16 mouse cellular contexts compared by ENCODE assay signal in the genomic region with DNA sequence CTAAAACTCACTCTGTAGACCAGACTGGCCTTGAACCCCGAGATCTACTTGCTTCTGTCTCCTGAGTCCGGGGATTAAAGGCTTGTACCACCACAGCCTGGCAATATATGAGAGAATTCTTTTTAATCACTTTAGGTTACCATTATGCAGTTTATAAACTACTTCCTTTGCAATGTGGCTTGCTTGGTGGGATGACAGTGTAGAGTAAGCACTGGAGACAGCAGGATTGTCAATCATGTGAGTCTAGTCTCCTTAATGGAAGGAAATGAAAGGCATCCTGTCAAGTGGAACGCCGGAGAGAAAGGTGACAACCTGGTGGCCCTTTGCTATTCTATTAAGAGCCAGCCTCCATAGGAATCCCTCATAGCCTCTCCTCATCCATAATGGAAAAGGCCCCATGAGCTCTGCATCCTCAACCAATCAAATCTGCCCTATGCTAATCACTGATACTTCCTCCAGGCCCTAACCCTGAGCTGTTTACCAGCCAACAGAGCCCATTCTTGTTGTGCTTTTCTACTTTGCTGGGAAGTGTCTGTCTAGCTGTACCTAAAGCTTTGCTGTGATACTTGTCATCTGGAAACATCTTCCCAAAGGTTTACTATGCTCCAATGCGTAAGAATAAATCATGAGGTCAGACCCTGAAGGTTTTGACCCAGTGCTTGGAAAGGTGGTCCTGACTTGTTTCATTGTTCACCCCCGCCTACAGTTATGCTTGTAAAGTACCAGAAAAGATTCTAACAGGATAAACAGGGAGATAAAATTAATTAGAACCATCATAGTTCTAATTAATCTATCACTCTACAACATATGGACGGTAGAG.
A peak's percentile ranks its signal among the peaks of the same experiment; 100 is the strongest.
DNase-seq lines count a peak whose midpoint lies in the region; ATAC-seq and TF ChIP-seq lines count a peak whose summit lies in the region.
"Had no signal": no experiment of that assay in that cellular context is flagged by ENCODE, and none has a peak within 500 bp of the region (broad histone marks: within the 10 kb centered on the region; RNA-seq: fewer than 3 reads in every experiment).

No protein-coding gene starts in this region.

- TF ChIP-seq POLR2A in kidney, adult 2 months (IDR thresholded peaks at IDR 0.05; ENCODE audit: low read depth, low read length): no peak

- H3K9ac ChIP-seq in forebrain, embryonic 11.5 days (ENCODE audit: low read length): no peak overlapping the region
- H3K9ac ChIP-seq in kidney, postnatal 0 days (ENCODE audit: low read depth, low read length): no peak overlapping the region
- no peak overlapping the region for H3K9ac ChIP-seq in forebrain, embryonic 15.5 days (replicated peaks)
- H3K9ac ChIP-seq in midbrain, embryonic 16.5 days (ENCODE audit: low read depth, low read length): no peak overlapping the region
- H3K9ac ChIP-seq: heart, embryonic 12.5 days; intestine, embryonic 15.5 days; liver, embryonic 15.5 days had no signal

- H3K4me1 ChIP-seq in forebrain, embryonic 11.5 days (replicated peaks; ENCODE audit: control insufficient read depth, insufficient read depth, low read length): no peaks in the 10 kb centered on the region
- peaks cover 12% of the 10 kb centered on the region for H3K4me1 ChIP-seq in forebrain, embryonic 10.5 days
- no peaks in the 10 kb centered on the region for H3K4me1 ChIP-seq in kidney, postnatal 0 days (replicated peaks; ENCODE audit: insufficient read depth, low read length)
- H3K4me1 ChIP-seq in kidney, adult 2 months (ENCODE audit: control insufficient read depth, insufficient read depth, low read length): no peaks in the 10 kb centered on the region
- peaks cover 3% of the 10 kb centered on the region; the same call in 1 of the 2 replicates for H3K4me1 ChIP-seq in forebrain, embryonic 15.5 days
- H3K4me1 ChIP-seq in midbrain, embryonic 16.5 days (ENCODE audit: control insufficient read depth, insufficient read depth, low read length): no peaks in the 10 kb centered on the region
- H3K4me1 ChIP-seq: heart, embryonic 12.5 days; intestine, embryonic 15.5 days; liver, embryonic 15.5 days; megakaryocyte, embryonic 14.5 days had no signal

- no peaks in the 10 kb centered on the region for H3K27me3 ChIP-seq in forebrain, embryonic 11.5 days (ENCODE audit: control insufficient read depth, insufficient read depth, low read length)
- no peaks in the 10 kb centered on the region for H3K27me3 ChIP-seq in forebrain, embryonic 10.5 days (ENCODE audit: poor library complexity, severe bottlenecking)
- H3K27me3 ChIP-seq in kidney, postnatal 0 days (ENCODE audit: insufficient read depth, low read length): no peaks in the 10 kb centered on the region
- H3K27me3 ChIP-seq in kidney, adult 2 months (replicated peaks; ENCODE audit: control insufficient read depth, insufficient read depth, low read length): no peaks in the 10 kb centered on the region
- no peaks in the 10 kb centered on the region for H3K27me3 ChIP-seq in forebrain, embryonic 15.5 days
- H3K27me3 ChIP-seq in midbrain, embryonic 16.5 days (ENCODE audit: control insufficient read depth, insufficient read depth, low read depth, low read length): no peaks in the 10 kb centered on the region
- H3K27me3 ChIP-seq: heart, embryonic 12.5 days; intestine, embryonic 15.5 days; liver, embryonic 15.5 days had no signal

- TF ChIP-seq CTCF in kidney, postnatal 0 days (IDR thresholded peaks at IDR 0.05; ENCODE audit: low read depth): no peak
- no peak for TF ChIP-seq CTCF in kidney, adult 2 months (conservative IDR thresholded peaks at IDR 0.05; ENCODE audit: insufficient read depth, insufficient read length, low read depth, low read length)

- no peaks in the 10 kb centered on the region for H3K9me3 ChIP-seq in forebrain, embryonic 11.5 days (ENCODE audit: control insufficient read depth, low read length)
- H3K9me3 ChIP-seq in forebrain, embryonic 10.5 days: no peaks in the 10 kb centered on the region
- H3K9me3 ChIP-seq in kidney, postnatal 0 days (replicated peaks; ENCODE audit: low read length): no peaks in the 10 kb centered on the region
- H3K9me3 ChIP-seq in forebrain, embryonic 15.5 days: no peaks in the 10 kb centered on the region
- no peaks in the 10 kb centered on the region for H3K9me3 ChIP-seq in midbrain, embryonic 16.5 days (replicated peaks; ENCODE audit: control insufficient read depth, low read length, poor library complexity, severe bottlenecking)
- H3K9me3 ChIP-seq: heart, embryonic 12.5 days; intestine, embryonic 15.5 days; liver, embryonic 15.5 days; megakaryocyte, embryonic 14.5 days had no signal

- DNase-seq in forebrain, embryonic 11.5 days (ENCODE audit: low spot score): no peak
- no peak for DNase-seq in forebrain, embryonic 10.5 days (ENCODE audit: extremely low spot score, low spot score)
- DNase-seq in kidney, postnatal 0 days (ENCODE audit: low spot score): no peak
- DNase-seq in kidney, adult 2 months: no peak
- DNase-seq in spleen, adult 12 weeks (ENCODE audit: low spot score): no peak
- DNase-seq in T-cell, adult 2 months (ENCODE audit: low spot score): no peak
- DNase-seq: adrenal gland, postnatal 14 days; heart, postnatal 36 days; kidney, postnatal 4 days had no signal

- WGBS in forebrain, embryonic 11.5 days: 73% methylated on average over 7 of the region's 7 CpGs
- 68% methylated on average over 7 of the region's 7 CpGs for WGBS in forebrain, embryonic 10.5 days
- WGBS in kidney, postnatal 0 days: 70% methylated on average over 7 of the region's 7 CpGs
- 74% methylated on average over 7 of the region's 7 CpGs for WGBS in kidney, adult 2 months
- 60% methylated on average over 7 of the region's 7 CpGs for WGBS in forebrain, embryonic 15.5 days
- 44% methylated on average over 7 of the region's 7 CpGs for WGBS in midbrain, embryonic 16.5 days

- no peak overlapping the region for H3K4me2 ChIP-seq in forebrain, embryonic 11.5 days (ENCODE audit: low read depth, low read length, severe bottlenecking)
- no peak overlapping the region for H3K4me2 ChIP-seq in kidney, postnatal 0 days (ENCODE audit: low read length)
- H3K4me2 ChIP-seq in forebrain, embryonic 15.5 days (replicated peaks): no peak overlapping the region
- H3K4me2 ChIP-seq in midbrain, embryonic 16.5 days (ENCODE audit: low read length): no peak overlapping the region
- H3K4me2 ChIP-seq: heart, embryonic 12.5 days; intestine, embryonic 15.5 days; liver, embryonic 15.5 days had no signal

- H3K27ac ChIP-seq in forebrain, embryonic 11.5 days (ENCODE audit: low read depth, low read length): no peak overlapping the region
- H3K27ac ChIP-seq in forebrain, embryonic 10.5 days: no peak overlapping the region
- no peak overlapping the region for H3K27ac ChIP-seq in kidney, postnatal 0 days
- H3K27ac ChIP-seq in kidney, adult 2 months (ENCODE audit: insufficient read depth, low read depth, low read length): no peak overlapping the region
- H3K27ac ChIP-seq in forebrain, embryonic 15.5 days (replicated peaks): 0 out of 2 replicates have a peak overlapping the region, but pooled peaks have one; percentile 18
- no peak overlapping the region for H3K27ac ChIP-seq in midbrain, embryonic 16.5 days (ENCODE audit: low read length)
- H3K27ac ChIP-seq: intestine, embryonic 15.5 days; liver, embryonic 15.5 days; stomach, postnatal 0 days had no signal

- H3K4me3 ChIP-seq in forebrain, embryonic 11.5 days (ENCODE audit: low read depth, low read length): no peak overlapping the region
- H3K4me3 ChIP-seq in forebrain, embryonic 10.5 days: no peak overlapping the region
- no peak overlapping the region for H3K4me3 ChIP-seq in kidney, postnatal 0 days (replicated peaks; ENCODE audit: low read depth, low read length)
- H3K4me3 ChIP-seq in kidney, adult 2 months (ENCODE audit: insufficient read depth, low read depth, low read length): no peak overlapping the region
- H3K4me3 ChIP-seq in forebrain, embryonic 15.5 days: no peak overlapping the region
- no peak overlapping the region for H3K4me3 ChIP-seq in midbrain, embryonic 16.5 days (ENCODE audit: low read depth, low read length)
- H3K4me3 ChIP-seq: heart, embryonic 12.5 days; intestine, embryonic 15.5 days; liver, embryonic 15.5 days; megakaryocyte, embryonic 14.5 days had no signal

- peak; percentile 81 for ATAC-seq in forebrain, embryonic 11.5 days (replicated peaks; ENCODE audit: low FRiP score)
- ATAC-seq in kidney, postnatal 0 days (replicated peaks; ENCODE audit: low FRiP score, low read depth): 0 out of 2 replicates have a peak, but pooled peaks have one; percentile 10
- peak; percentile 51 for ATAC-seq in forebrain, embryonic 15.5 days (replicated peaks)
- peak; percentile 85 for ATAC-seq in midbrain, embryonic 16.5 days
- ATAC-seq: intestine, embryonic 15.5 days had no signal

- H3K36me3 ChIP-seq in forebrain, embryonic 11.5 days (ENCODE audit: control insufficient read depth, insufficient read depth, low read length): no peaks in the 10 kb centered on the region
- no peaks in the 10 kb centered on the region for H3K36me3 ChIP-seq in forebrain, embryonic 10.5 days (replicated peaks)
- no peaks in the 10 kb centered on the region for H3K36me3 ChIP-seq in kidney, postnatal 0 days (ENCODE audit: insufficient read depth, low read length)
- no peaks in the 10 kb centered on the region for H3K36me3 ChIP-seq in kidney, adult 2 months (ENCODE audit: control insufficient read depth, insufficient read depth, low read length)
- no peaks in the 10 kb centered on the region for H3K36me3 ChIP-seq in forebrain, embryonic 15.5 days
- H3K36me3 ChIP-seq in midbrain, embryonic 16.5 days (ENCODE audit: control insufficient read depth, insufficient read depth, low read length): no peaks in the 10 kb centered on the region
- H3K36me3 ChIP-seq: heart, embryonic 12.5 days; intestine, embryonic 15.5 days; liver, embryonic 15.5 days had no signal

Comparison
In these comparisons a context has a peak if more than half of its experiments do, and no peak if none do; other contexts are left out.
1. ATAC-seq: peak in every context shown above with its lines; median percentile 85 in midbrain, embryonic 16.5 days; 81 in forebrain, embryonic 11.5 days; 51 in forebrain, embryonic 15.5 days; 10 in kidney, postnatal 0 days.